ENCODE assay signal across 8 mouse cellular contexts in the genomic region with DNA sequence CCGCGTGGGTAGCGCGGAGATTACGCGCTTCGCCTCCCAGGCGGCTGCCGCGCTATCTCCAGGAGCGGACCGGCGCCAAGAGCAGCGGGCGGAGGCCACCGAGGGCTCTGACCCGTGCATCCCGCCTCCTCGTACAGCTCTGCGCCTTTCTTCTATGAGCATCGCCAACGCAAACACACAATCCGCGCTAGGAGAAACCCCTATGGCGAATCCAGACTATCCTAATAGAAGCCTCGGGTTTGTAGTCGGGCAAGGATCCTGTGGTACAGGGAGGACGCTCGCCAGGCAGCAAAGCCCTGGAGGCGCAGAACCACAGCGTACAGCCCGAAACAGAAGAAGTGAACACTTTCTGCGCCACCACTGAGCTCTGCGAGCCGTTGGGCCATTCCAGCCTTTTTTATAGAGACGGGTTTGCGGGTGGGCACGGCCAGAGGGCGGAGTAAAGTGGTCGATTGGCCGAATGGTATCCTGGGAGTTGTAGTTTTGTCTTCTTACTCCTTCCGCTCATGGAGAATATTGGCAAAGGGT.
DNase-seq lines count a peak whose midpoint lies in the region; ATAC-seq and TF ChIP-seq lines count a peak whose summit lies in the region.

No protein-coding gene starts in this region.

- H3K9me3 ChIP-seq in forebrain, embryonic 10.5 days = no peaks in the 10 kb centered on the region; the same call in 1 of the 2 replicates
- H3K9me3 ChIP-seq in heart, embryonic 15.5 days (replicated peaks) = no peaks in the 10 kb centered on the region
- H3K9me3 ChIP-seq in liver, embryonic 11.5 days (ENCODE audit: control insufficient read depth, low read length) = no peaks in the 10 kb centered on the region

- peak overlapping the region; percentile 28 for H3K4me3 ChIP-seq in C2C12 (ENCODE audit: insufficient read depth, poor library complexity, severe bottlenecking)
- peak overlapping the region; percentile 70 for H3K4me3 ChIP-seq in forebrain, embryonic 10.5 days
- H3K4me3 ChIP-seq in heart, embryonic 15.5 days = peak overlapping the region; percentile 59
- peak overlapping the region; percentile 57 for H3K4me3 ChIP-seq in liver, embryonic 11.5 days (ENCODE audit: low read depth, low read length)
- H3K4me3 ChIP-seq in myocyte = peak overlapping the region; percentile 28

- 0% methylated on average over 42 of the region's 42 CpGs for WGBS in forebrain, embryonic 10.5 days
- under 1% methylated on average over 42 of the region's 42 CpGs for WGBS in heart, embryonic 15.5 days
- under 1% methylated on average over 42 of the region's 42 CpGs for WGBS in liver, embryonic 11.5 days

- H3K79me3 ChIP-seq in C2C12 (ENCODE audit: low read depth) = no peaks in the 10 kb centered on the region

- TF ChIP-seq CTCF in C2C12 (IDR thresholded peaks at IDR 0.05; ENCODE audit: control insufficient read depth, insufficient read depth, insufficient read length) = no peak

- peak; percentile 96 for DNase-seq in brain, adult 2 months (ENCODE audit: low read depth, low spot score)
- DNase-seq in forebrain, embryonic 10.5 days (ENCODE audit: extremely low spot score, low spot score) = peak; percentile 90
- peak; percentile 85 for DNase-seq in kidney, postnatal 10 days
- DNase-seq in liver, embryonic 11.5 days (ENCODE audit: low spot score) = peak; percentile 75
- DNase-seq in splenic B cell, adult 2 months (ENCODE audit: low read depth, low spot score) = peak; percentile 88

- peak; percentile 76 for TF ChIP-seq POLR2A in myocyte (IDR thresholded peaks at IDR 0.05; ENCODE audit: insufficient read length, low read depth)

- ATAC-seq in heart, embryonic 15.5 days (replicated peaks; ENCODE audit: insufficient number of reproducible peaks, insufficient read depth, low FRiP score, low read depth) = peak; percentile 90
- ATAC-seq in liver, embryonic 11.5 days (replicated peaks; ENCODE audit: low FRiP score) = peak; percentile 73

- H3K4me1 ChIP-seq in forebrain, embryonic 10.5 days = peaks cover 51% of the 10 kb centered on the region
- peaks cover 8% of the 10 kb centered on the region for H3K4me1 ChIP-seq in heart, embryonic 15.5 days (replicated peaks)
- H3K4me1 ChIP-seq in liver, embryonic 11.5 days (replicated peaks; ENCODE audit: control insufficient read depth, insufficient read depth, low read length) = peaks cover 3% of the 10 kb centered on the region; the same call in 1 of the 2 replicates

- H3K9ac ChIP-seq in heart, embryonic 15.5 days = peak overlapping the region; percentile 58
- peak overlapping the region; percentile 50 for H3K9ac ChIP-seq in liver, embryonic 11.5 days (ENCODE audit: low read depth, low read length)

- H3ac ChIP-seq in C2C12 (ENCODE audit: control insufficient read depth, insufficient read length, low read depth) (peak overlapping the region; percentile 56), myocyte (ENCODE audit: control insufficient read depth, insufficient read length) (no peak overlapping the region)

- H3K79me2 ChIP-seq in C2C12 (ENCODE audit: control insufficient read depth, insufficient read depth) (no peaks in the 10 kb centered on the region), myocyte (ENCODE audit: control insufficient read depth, insufficient read depth) (no peaks in the 10 kb centered on the region)

- no peaks in the 10 kb centered on the region for H3K36me3 ChIP-seq in C2C12 (ENCODE audit: control insufficient read depth, insufficient read depth)
- 0 out of 2 replicates have a peak, but pooled peaks cover 7% of the 10 kb centered on the region for H3K36me3 ChIP-seq in forebrain, embryonic 10.5 days (replicated peaks)
- no peaks in the 10 kb centered on the region for H3K36me3 ChIP-seq in heart, embryonic 15.5 days
- H3K36me3 ChIP-seq in liver, embryonic 11.5 days (ENCODE audit: control insufficient read depth, insufficient read depth, low read length) = no peaks in the 10 kb centered on the region
- H3K36me3 ChIP-seq in myocyte (ENCODE audit: control insufficient read depth, insufficient read depth) = no peaks in the 10 kb centered on the region
- H3K36me3 ChIP-seq in splenic B cell, adult 2 months (ENCODE audit: control insufficient read depth, insufficient read depth, low read length, poor library complexity, severe bottlenecking) = no peaks in the 10 kb centered on the region

- H3K27me3 ChIP-seq in C2C12 (ENCODE audit: control insufficient read depth, insufficient read depth, insufficient read length) (no peaks in the 10 kb centered on the region), myocyte (ENCODE audit: control insufficient read depth, insufficient read depth, insufficient read length) (no peaks in the 10 kb centered on the region)
- peaks cover 58% of the 10 kb centered on the region for H3K27me3 ChIP-seq in forebrain, embryonic 10.5 days (ENCODE audit: poor library complexity, severe bottlenecking)
- H3K27me3 ChIP-seq in heart, embryonic 15.5 days = peaks cover 16% of the 10 kb centered on the region
- H3K27me3 ChIP-seq in liver, embryonic 11.5 days (replicated peaks; ENCODE audit: control insufficient read depth, insufficient read depth, low read length) = peaks cover 25% of the 10 kb centered on the region
- no peaks in the 10 kb centered on the region for H3K27me3 ChIP-seq in splenic B cell, adult 2 months (ENCODE audit: control insufficient read depth, insufficient read depth, low read length, poor library complexity, severe bottlenecking)

- peak overlapping the region; percentile 90 for H3K4me2 ChIP-seq in heart, embryonic 15.5 days
- peak overlapping the region; percentile 85 for H3K4me2 ChIP-seq in liver, embryonic 11.5 days
- H3K4me2 ChIP-seq in myocyte (ENCODE audit: low read depth) = peak overlapping the region; percentile 84

- peak overlapping the region; percentile 88 for H3K27ac ChIP-seq in forebrain, embryonic 10.5 days
- H3K27ac ChIP-seq in heart, embryonic 15.5 days = peak overlapping the region; percentile 64
- no peak overlapping the region for H3K27ac ChIP-seq in liver, embryonic 11.5 days (ENCODE audit: low read depth, low read length)

TF ChIP-seq in C2C12, 6 proteins besides CTCF, POLR2A, EP300 and RAD21:
- TF ChIP-seq FOSL1 (IDR thresholded peaks at IDR 0.05; ENCODE audit: insufficient read depth, low read length, poor library complexity, severe bottlenecking) (no peak), USF1 (IDR thresholded peaks at IDR 0.05; ENCODE audit: low read depth) (no peak), CEBPB (IDR thresholded peaks at IDR 0.05; ENCODE audit: low read depth) (no peak), MAX (IDR thresholded peaks at IDR 0.05) (peak; percentile 19), MYOD1 (IDR thresholded peaks at IDR 0.05; ENCODE audit: control insufficient read depth, insufficient read length, low read depth) (no peak)

TF ChIP-seq in myocyte, 11 proteins besides CTCF, POLR2A, EP300 and RAD21:
- TF ChIP-seq SRF (IDR thresholded peaks at IDR 0.05; ENCODE audit: control insufficient read depth, insufficient read length, low read depth) = no peak
- peak; percentile 55 for TF ChIP-seq POLR2AphosphoS2 (IDR thresholded peaks at IDR 0.05; ENCODE audit: insufficient read length, low read depth)
- no peak for TF ChIP-seq MYOD1 (IDR thresholded peaks at IDR 0.05; ENCODE audit: control insufficient read depth in 1 of 3, insufficient read length in 2 of 3, low read depth in 2 of 3)
- TF ChIP-seq TCF12 (IDR thresholded peaks at IDR 0.05; ENCODE audit: insufficient read depth, poor library complexity, severe bottlenecking) = no peak
